Mouse (Mus musculus) layer of hippocampus, postnatal 25 days (tissue): ENCODE measurements at regions not wholly inside any gene's neighbourhood (a gene's known extent, or its start where the extent isn't known, plus 50 kb on each side); places are given as distances from the start of the nearest gene placed in this dataset.

Experiments
- DNase-seq, 2 experiments: peaks; one replicate each; pipeline ENCODE4 v3.0.0; 2022; ENCODE audit warnings: mixed read lengths in 2 of 2, low spot score in 1 of 2; ENCODE audit errors: extremely low spot score in 1 of 2

DNA sequence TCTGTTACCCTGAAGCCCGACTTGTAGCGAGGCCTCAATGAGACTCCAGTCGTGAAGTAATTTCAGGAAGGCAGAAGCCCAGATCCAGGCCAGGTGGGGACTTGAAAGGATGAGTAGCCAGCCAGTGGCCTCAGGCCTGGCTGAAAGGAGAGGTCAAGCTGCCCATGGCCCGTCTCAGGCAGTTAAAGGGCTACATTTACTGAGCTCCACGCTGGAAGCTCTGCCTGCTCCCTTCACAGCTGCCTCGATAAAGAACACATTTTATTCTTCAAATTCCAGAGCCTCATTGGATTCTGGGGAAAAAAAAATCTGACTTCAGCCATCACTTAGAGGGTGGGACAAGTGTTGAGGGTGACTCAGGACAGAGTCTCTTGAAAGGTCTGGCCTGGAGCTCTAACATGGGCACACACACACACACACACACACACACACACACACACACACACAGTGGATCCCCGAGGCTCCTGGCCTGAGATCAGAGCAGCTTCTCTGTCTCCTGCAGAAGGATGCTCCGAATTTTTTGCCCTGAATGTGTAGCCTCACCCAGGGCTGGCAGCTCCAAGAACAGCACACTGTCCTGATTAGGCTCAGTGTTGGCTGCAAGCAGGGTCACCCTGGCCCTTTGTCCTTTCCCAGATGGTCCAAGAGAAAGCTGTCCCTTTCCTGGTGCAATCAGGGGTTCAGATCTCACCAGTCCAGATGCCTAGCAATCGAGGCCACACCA lies 53.0 kb downstream of the Gadd45g start:
- DNase-seq, result no peak

DNA sequence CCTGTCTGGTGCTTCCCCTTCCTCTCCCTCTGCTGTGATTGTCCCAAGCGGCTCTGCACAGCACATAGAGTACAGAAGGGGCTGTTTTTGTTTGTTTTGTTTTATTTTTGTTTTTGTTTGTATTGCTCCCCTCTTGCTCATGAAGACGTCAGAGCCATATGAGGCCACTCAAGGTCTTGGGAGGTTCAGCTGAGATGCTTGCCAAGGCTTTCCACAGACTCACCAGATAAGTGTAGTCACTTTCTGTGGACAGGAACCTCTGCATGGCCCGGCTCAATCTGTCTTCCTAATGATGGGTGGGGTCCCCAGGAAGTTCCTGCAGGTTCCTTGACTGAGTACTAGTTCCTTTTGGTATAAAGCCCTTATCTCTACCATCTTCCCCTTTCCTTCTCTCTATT lies 53.6 kb downstream of the Gadd45g start:
- no peak for DNase-seq

DNA sequence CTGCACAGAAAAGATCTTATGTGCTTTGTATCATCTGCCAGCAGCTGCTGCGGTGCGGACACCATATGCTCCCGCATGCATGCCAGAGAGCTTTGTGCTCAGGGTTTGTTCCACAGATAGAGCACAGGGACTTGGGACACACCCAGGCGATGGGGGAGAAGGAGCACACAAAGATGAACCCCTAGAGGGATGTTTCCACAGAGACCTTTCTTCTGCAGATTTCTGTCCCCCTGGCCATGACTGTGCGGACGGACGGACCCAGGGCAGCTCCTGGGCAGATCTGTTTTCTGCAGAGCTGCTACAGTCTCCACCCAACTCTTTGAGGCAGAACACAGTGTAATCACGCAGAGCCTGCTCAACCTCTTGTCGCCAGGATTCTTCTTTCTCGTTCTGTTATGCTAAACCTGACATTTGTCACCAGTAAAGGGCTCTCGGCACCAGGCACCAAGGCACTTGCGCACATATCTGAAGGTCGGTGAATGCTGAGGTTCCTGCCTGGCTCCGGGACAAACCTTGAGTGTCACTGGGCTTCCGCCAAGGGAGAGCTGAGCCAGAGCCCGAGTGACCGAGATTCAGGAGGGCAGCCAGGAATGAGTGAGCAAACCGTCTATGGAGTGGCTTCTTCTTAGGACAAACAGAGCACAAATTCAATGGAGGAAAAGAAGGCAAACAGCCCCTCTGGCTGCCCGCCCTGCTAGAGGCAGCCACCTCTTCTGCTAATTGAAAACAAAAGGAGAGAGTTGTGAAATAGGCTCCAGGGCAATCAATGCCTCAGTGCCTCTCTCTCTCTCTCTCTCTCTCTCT lies 56.2 kb downstream of the Gadd45g start:
- peak in 1 of 2 experiments; percentile 42 for DNase-seq

DNA sequence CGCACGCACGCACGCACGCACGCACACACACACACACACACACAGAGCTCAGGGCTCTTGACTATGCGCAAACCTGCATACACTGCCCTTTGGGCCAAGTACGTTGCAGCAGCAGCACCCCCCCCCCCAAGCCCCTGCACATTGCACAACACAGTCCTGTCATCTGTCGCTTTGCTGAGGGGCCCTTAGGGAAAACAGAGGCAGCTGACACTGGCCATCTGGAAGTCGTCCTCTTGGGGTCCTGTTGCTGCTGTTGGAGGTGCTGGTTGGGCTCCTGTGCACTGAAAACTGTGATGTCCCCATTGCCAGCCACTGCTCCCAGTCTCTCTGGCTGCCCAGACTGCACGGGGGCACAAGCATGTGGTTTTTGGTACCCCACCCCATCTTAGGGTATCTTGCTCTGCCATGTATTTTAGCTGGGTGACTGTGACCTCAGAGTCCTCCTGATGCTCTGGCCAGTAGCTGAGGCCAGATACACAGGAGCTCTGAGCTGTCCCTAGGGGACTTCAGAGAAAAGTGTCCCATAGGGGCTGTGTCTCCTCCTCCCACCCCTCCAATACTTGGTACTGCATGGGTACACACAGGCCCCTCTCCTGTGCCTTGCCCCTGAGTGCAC lies 57.0 kb downstream of the Gadd45g start:
- DNase-seq, result no peak

DNA sequence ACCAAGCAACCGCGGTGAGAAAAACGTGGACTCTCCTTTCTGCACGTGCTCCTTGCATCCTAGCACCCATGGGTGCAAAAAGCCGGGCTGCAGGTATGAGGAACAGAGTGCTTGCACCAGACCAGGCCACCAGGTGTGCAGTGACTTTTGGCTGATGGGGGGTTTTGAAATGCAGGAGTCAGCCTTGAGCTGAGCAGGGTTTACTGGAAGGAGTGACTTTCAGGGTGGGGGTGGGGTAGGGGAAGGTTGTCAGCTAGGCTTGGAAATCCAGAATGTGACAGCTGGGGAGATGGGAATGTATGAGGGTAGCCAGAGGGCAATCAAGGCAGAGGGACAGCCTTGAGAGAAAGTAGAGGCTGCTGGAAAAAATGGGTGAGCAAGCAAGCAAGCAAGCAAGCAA lies 58.8 kb downstream of the Gadd45g start:
- no peak for DNase-seq

DNA sequence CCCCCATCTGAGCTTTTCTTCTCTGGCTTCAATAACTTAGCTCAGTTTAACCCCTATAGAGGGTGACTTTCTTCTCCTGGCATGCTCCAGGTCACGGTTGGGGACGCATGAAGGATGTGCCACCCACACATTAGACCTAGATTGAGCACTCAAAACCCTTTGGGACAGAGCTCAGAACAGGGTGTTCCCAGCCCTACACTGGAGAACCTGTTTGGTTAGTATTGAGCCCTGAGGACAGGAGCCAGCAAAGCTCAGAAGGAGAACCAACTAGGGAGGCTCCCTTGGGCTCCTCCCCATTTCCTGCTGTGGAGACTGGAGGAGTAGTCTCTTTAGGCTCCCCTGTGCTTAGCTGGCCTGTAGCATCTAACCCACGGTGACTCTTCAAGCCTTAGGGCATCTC lies 59.6 kb downstream of the Gadd45g start:
- no peak for DNase-seq

DNA sequence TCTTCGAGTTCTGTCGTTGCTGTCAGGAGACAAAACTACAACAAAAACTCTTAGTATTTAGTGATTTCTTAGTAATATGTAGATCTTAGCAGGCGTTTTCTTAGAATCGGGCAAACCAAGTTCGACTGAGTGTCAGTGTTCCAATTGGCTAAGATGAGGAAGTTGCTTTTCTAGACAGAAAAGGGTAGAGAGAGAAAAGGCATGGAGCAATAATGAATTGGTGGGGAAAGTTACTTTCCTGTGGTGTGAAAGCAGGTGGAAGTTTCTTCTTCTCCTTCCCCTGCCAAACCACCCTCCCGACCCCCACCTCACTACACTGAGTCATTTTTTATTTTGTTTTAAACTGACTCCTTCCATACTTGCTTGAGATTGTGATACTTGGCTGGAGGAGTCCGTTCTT lies 62.0 kb downstream of the Gadd45g start:
- DNase-seq, result no peak

DNA sequence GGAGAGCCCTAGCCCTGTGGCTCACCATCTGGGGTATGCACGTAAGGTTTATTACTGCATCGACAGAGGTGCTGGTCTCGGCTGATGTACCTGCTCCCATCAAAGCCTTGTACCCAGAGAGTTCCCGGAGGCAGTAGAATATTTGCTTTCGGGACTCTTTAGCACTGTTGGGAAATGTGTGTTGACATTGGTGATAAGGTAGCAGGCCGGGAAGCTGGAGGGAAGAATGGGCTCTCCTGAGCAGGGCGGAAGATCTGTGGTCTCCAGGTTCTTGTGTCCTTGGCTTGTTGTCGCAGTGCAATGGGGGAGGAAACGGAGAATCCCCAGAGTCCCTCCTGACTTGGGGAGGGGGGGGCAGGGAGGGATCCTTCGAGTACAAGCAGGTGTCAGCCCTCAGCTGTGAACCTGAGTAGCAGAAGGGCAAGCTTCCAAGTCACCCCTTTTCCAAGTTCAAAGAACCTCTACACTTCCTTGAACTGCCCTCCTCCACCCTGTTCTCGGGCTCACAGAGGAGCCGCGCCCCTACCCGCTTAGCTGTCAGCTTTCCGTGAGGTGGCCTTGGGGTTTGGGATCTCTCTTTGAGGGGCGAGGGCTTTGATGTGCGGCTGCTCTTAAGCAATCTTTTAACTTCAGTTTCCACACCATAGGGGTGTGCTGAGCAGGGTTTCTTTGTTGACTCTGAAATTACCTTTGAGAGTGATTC lies 65.0 kb downstream of the Gadd45g start:
- DNase-seq, result no peak

DNA sequence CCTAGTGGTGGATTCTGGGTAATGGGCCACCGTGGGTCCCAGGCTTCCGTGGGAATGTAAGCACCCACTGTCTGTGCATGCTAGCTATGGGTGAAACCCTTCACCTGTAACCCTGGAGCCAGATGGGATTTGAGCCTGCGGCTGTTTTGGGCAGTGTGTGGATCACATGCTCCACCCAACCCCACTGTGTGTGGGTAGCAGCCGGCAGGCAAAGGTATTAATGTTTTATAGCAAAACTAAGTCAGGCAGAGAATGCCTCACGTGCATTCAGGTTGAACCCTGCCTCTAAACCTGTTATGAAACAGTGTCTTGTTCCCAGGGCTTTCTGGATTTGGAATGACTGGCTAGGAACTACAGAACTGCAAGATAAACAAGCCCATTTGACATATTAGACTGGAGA lies 66.0 kb downstream of the Gadd45g start:
- no peak for DNase-seq

DNA sequence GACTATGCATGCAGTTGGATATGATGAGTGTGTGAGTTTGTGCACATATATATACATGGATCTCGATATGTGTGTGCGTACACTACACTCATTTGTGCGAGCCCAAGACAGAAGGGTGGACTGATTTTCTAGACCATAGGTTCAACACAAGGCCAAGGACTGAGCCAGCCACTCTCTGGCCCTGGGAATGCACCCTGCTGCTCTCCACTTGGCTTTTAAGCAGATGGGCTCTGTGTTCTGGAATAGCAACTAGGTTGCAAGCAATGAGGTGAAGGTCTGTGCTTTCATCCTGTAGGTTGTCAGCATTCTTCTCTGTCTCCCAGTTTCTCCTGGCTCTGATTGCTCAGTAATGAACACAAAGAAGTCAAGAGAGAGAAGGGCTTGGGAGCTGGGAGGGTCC lies 66.5 kb downstream of the Gadd45g start:
- no peak for DNase-seq

DNA sequence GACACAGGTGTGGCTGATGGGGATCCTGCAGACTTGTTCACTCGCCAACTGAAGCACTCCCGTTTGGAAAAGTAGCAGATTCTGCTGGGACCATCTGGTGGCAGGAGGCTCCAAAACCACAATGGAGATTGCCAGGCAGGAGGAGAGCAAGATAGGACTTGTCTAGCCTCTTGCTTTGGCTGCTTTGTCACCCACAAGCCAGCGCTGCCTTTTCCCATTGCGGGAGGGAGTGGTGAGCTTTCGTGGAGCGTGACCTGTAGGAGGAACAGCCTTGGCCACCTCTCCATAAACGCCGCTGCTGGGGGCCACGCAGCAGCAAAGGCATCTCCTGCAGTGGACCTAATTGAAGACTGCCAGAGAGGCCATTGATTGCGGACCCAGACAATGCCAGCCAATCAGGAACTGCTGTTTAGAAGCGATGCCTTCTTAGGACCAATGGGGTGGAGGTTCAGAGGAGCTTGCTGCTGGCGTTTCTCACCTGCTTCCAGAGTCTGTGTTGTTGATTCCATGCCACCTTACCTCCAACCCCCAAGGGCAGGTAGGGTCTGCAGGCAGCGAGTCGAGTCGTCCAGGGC lies 70.3 kb downstream of the Gadd45g start:
- DNase-seq, result no peak

DNA sequence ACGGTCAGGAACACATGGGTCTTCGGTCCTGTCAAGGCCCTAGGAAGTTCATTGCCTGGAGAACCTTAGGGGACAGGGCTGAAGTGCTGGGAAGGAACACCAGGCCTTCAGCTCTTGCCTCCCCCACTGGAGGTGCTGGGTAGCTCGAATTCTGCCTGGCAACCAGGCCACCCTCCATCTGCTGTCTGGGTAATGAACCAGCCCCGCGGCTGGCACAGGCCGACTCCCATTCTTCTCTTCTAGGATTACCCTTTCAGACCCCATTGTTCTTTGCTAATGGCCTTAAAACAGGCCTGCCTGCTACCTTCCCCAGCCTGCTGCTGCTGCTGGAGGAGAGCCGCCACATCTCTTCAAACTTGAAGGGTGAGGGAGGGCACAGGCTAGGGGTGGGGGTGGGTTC lies 71.2 kb downstream of the Gadd45g start:
- no peak for DNase-seq

DNA sequence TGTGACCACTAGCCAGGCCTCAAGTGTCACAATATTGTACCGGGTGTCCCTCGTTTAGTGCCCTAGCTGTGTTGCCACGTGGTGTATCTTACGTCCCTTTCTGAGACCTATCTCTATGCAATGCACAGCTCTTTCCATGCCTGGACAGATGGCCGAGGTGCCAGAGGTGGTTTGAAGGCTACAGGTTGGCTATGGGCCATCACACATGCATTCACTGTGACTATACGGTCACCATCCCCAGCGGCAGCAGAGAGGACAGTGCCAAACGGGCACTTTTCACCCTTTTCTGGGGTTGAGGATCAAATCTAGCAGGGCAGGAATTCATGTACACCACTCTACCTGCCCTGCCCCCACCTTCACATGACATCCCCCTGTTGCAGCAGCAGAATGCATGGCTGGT lies 71.6 kb downstream of the Gadd45g start:
- DNase-seq, result no peak

DNA sequence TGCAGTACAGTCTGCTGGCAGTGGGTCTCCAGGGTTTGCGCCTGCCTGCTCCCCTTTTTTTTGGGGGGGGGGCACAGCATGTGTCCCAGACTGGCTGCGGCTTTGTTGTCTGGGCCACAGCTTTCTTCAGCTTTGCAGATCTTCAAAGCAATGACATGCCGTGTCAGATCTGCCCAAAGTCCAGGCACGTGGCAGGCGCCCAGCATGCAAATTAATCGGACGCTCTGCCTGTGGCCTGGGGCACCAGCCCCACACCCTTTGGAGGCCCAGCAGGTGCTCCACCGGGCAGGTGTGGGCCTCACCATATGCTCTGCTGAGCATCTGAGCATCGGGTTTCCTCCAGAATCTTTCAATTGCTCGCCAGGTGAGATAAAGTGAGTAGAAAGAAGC lies 72.3 kb downstream of the Gadd45g start:
- no peak for DNase-seq

DNA sequence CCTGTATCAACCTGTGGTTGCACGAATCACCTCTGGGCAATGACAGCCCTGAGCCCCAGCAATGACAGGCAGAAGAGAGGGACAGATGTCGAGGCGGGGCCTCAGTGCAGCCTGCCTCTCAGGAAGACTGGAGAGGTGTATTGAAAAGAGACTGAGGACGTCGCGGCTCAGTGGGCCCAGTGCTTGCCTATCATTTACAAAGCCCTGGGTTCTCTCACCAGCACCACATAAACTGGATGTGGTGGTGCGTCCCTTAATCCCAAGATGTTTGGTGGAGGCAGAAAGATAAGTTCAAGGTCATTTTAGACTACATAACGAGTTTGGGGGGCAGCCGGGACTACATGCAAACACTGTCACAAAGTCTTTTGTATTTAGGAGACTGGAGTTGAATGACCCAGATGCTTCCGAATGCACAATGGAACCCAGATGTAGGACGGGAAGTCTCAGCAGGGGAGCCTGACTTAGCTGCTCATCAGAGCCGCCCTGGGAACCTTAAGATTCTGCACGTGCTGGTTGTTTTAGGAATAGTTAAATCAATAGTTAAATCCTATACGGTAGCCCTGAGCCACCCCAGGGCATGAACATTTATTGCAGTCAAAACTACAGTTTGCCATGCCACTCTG lies 72.8 kb downstream of the Gadd45g start:
- DNase-seq, result no peak

DNA sequence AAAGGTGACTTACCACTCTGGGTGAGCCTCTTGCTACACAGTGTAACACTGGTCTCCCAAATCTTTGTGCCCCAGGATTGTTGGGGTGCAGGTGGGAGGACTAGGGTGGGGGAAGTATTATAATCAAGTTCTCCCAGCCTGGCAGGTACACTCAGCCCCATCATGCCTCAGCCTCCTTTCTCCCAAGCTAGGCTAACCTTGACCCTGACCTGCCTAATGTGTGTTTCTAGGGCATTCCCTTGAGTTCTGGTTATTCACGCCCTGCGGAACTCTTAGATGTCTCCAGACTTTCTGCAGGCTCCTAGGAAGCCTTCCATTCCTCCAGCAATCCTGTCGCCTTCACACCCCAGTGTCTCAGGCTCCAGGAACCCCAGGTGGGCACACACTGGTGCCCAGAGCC lies 73.5 kb downstream of the Gadd45g start:
- DNase-seq, result no peak

DNA sequence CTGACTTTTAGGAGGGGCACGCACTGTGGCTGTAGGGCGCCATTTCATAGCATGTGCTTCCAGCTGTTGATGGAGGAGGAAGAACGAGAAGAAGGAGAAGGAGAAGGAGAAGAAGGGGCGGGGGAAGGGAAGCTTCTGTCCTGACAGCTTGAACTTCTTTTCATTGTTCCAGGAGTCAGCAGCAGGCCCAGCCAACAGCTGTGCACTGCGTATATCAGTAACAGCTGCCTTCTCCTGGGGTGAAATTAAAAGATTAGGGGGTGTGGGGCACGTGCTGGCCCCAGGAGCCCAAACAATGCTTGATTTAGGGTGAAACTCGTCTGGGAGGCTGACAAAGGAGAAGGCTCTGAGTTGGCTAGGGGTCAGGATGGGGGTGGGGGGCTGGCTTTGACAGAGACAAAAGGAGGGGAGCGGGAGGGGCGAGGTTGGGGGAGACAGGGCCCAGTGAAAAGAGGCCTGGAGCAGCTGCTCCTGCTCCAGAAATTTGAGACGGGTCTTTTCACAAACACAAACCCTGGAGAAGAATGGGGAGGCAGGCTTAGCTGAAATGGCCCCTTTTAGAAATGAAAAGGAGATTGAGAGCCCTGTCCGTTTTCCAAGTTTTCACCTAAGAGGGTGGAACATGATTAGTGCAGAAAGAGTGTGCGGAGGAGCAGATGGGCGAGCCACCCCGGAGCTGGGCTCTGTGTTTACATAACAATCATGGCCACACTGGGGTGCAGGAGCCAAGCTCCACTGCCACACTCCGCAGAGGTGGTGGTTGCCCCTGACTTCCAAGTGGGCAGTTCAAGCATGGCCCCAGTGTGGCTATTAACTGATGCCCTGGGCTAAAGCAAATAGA lies 74.3 kb downstream of the Gadd45g start:
- DNase-seq, result no peak

DNA sequence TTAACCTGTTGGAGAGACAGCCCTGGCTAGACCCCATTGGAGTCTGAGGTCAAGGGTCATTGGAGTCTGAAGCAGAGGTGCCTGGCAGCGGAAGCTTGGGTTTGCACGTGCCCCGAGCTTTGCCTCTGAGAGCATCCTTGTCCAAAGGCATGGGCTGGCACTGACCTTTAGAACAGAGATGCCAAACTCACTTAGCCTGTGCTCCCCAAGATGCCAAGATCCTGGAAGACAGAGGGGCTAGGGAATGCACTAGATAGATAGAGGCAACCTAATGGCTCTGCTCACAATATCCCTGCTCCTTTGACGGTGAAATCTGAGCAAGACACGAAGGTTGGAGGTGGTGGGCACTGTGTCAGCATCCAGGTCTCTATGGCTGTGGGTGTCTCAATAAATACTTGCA lies 75.1 kb downstream of the Gadd45g start:
- DNase-seq, result no peak

DNA sequence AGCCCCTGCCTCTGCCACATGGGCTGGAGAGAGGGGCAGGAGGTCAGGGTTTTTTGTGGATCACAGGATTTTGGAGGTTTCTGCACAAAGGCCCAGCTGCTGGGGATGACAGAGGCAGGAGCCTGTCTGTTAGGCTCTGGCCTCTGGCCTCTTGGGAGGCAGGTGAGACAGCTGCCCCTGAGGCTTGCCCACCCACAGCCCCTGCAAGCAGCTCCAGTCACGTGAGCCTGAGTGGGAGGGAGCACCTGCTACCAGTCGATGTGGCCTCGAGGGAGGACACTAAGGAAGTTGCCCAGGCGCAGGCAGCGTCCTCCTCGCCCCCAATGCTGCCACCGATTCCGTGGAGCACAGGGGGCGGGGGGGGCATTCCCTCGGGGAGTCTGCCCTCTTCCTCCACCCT lies 80.3 kb downstream of the Gadd45g start:
- DNase-seq, result no peak
